ENCODE assay signal across 32 mouse cellular contexts in the genomic region with DNA sequence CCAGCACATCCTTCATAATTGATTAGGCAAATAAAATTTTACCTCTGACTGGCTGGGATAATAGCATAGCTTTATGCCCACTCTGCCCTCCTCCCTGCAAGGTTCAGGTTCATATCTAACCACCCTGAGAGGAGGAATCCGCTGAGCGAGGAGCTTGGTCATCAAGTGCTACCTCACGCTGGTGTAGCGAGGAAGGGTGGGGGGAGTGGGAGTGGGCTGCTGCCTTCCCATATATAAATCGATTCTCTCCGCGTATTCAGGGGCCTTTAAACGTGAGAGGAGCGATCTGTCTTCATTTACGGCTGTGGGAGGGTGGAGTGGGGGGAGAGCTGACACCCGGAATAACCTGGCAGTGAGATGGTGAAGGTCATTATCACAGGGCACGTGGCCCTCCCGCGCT. TPM values are rescaled to one million over a fixed set of nuclear protein-coding genes. Genes with fewer than 3 reads are reported as not detected.
DNase-seq lines count a peak whose midpoint lies in the region; ATAC-seq lines count a peak whose summit lies in the region.
"Had no signal": no experiment of that assay in that cellular context is flagged by ENCODE, and none has a peak within 500 bp of the region (broad histone marks: within the 10 kb centered on the region; RNA-seq: fewer than 3 reads in every experiment).

No protein-coding gene starts in this region.

- 56% methylated on average over 14 of the region's 14 CpGs for WGBS in hindbrain, embryonic 14.5 days
- 68% methylated on average over 14 of the region's 14 CpGs for WGBS in hindbrain, embryonic 11.5 days
- 72% methylated on average over 14 of the region's 14 CpGs for WGBS in embryonic facial prominence, embryonic 10.5 days
- whole genome bisulfite sequencing in embryonic facial prominence, embryonic 13.5 days, result 31% methylated on average over 14 of the region's 14 CpGs
- WGBS in forebrain, embryonic 16.5 days, result 83% methylated on average over 14 of the region's 14 CpGs

- no peaks in the 10 kb centered on the region for H3K4me1 ChIP-seq in hindbrain, embryonic 14.5 days (replicated peaks; ENCODE audit: control insufficient read depth, insufficient read depth, low read length)
- H3K4me1 ChIP-seq in hindbrain, embryonic 11.5 days (replicated peaks; ENCODE audit: control insufficient read depth, insufficient read depth, low read length), result no peaks in the 10 kb centered on the region
- no peaks in the 10 kb centered on the region for H3K4me1 ChIP-seq in megakaryocyte, embryonic 14.5 days
- H3K4me1 ChIP-seq in embryonic facial prominence, embryonic 10.5 days, result peaks cover 28% of the 10 kb centered on the region
- peaks cover 6% of the 10 kb centered on the region for H3K4me1 ChIP-seq in embryonic facial prominence, embryonic 13.5 days
- no peaks in the 10 kb centered on the region for H3K4me1 ChIP-seq in forebrain, embryonic 16.5 days (replicated peaks; ENCODE audit: control insufficient read depth, insufficient read depth, low read length)
- H3K4me1 ChIP-seq: forebrain, embryonic 12.5 days; forebrain, embryonic 15.5 days; intestine, embryonic 15.5 days had no signal

- H3K27ac ChIP-seq in hindbrain, embryonic 14.5 days, result no peak overlapping the region
- H3K27ac ChIP-seq in hindbrain, embryonic 11.5 days (ENCODE audit: low read depth, low read length), result no peak overlapping the region
- H3K27ac ChIP-seq in embryonic facial prominence, embryonic 10.5 days (replicated peaks), result no peak overlapping the region
- no peak overlapping the region for H3K27ac ChIP-seq in embryonic facial prominence, embryonic 13.5 days
- H3K27ac ChIP-seq in forebrain, embryonic 16.5 days (ENCODE audit: low read length), result no peak overlapping the region
- H3K27ac ChIP-seq: embryonic facial prominence, embryonic 12.5 days; forebrain, embryonic 12.5 days; forebrain, embryonic 15.5 days; heart, adult 2 months; heart, embryonic 10.5 days; heart, embryonic 13.5 days; intestine, embryonic 15.5 days had no signal

- no peak overlapping the region for H3K4me3 ChIP-seq in hindbrain, embryonic 14.5 days (replicated peaks; ENCODE audit: low read length)
- H3K4me3 ChIP-seq in hindbrain, embryonic 11.5 days (ENCODE audit: low read depth, low read length), result no peak overlapping the region
- H3K4me3 ChIP-seq in megakaryocyte, embryonic 14.5 days (replicated peaks), result peak overlapping the region; percentile 24
- no peak overlapping the region for H3K4me3 ChIP-seq in embryonic facial prominence, embryonic 10.5 days
- no peak overlapping the region for H3K4me3 ChIP-seq in embryonic facial prominence, embryonic 13.5 days
- H3K4me3 ChIP-seq in forebrain, embryonic 16.5 days (replicated peaks; ENCODE audit: low read length), result no peak overlapping the region
- H3K4me3 ChIP-seq: embryonic facial prominence, embryonic 12.5 days; erythroblast, embryonic 14.5 days; forebrain, embryonic 12.5 days; forebrain, embryonic 15.5 days; heart, adult 2 months; heart, embryonic 10.5 days; heart, embryonic 13.5 days; intestine, embryonic 15.5 days had no signal

- DNase-seq in hindbrain, embryonic 14.5 days (ENCODE audit: low spot score), result no peak
- DNase-seq in hindbrain, embryonic 11.5 days (ENCODE audit: low spot score), result no peak
- DNase-seq in embryonic facial prominence, embryonic 10.5 days (ENCODE audit: low spot score), result peak; percentile 20
- DNase-seq in MN1 (ENCODE audit: low spot score), result no peak
- DNase-seq: adrenal gland, adult 2 months; adrenal gland, postnatal 14 days; B cell, adult 2 months; cerebellum, adult 11 months; cerebellum, adult 2 months; cerebellum, postnatal 10 days; cerebellum, postnatal 36 days; embryo, embryonic 11 days; gastrocnemius, postnatal 10 days; gastrocnemius, postnatal 36 days; heart, adult 2 months; heart, postnatal 14 days; heart, postnatal 4 days; kidney, adult 11 months had no signal

- H3K36me3 ChIP-seq in hindbrain, embryonic 14.5 days (replicated peaks; ENCODE audit: control insufficient read depth, insufficient read depth), result no peaks in the 10 kb centered on the region
- H3K36me3 ChIP-seq in hindbrain, embryonic 11.5 days (ENCODE audit: control insufficient read depth, insufficient read depth, low read length), result no peaks in the 10 kb centered on the region
- H3K36me3 ChIP-seq in megakaryocyte, embryonic 14.5 days (replicated peaks; ENCODE audit: low read length), result no peaks in the 10 kb centered on the region
- no peaks in the 10 kb centered on the region for H3K36me3 ChIP-seq in embryonic facial prominence, embryonic 10.5 days (replicated peaks)
- H3K36me3 ChIP-seq in embryonic facial prominence, embryonic 13.5 days, result no peaks in the 10 kb centered on the region
- no peaks in the 10 kb centered on the region for H3K36me3 ChIP-seq in forebrain, embryonic 16.5 days (ENCODE audit: control insufficient read depth, insufficient read depth)
- H3K36me3 ChIP-seq: embryonic facial prominence, embryonic 12.5 days; forebrain, embryonic 12.5 days; forebrain, embryonic 15.5 days; G1E; heart, embryonic 10.5 days; heart, embryonic 13.5 days; intestine, embryonic 15.5 days had no signal

- H3K9me3 ChIP-seq in hindbrain, embryonic 14.5 days (ENCODE audit: control insufficient read depth, low read length), result no peaks in the 10 kb centered on the region
- H3K9me3 ChIP-seq in hindbrain, embryonic 11.5 days (ENCODE audit: control insufficient read depth, low read length), result no peaks in the 10 kb centered on the region
- H3K9me3 ChIP-seq in megakaryocyte, embryonic 14.5 days, result peaks cover 88% of the 10 kb centered on the region
- H3K9me3 ChIP-seq in embryonic facial prominence, embryonic 10.5 days, result no peaks in the 10 kb centered on the region
- no peaks in the 10 kb centered on the region for H3K9me3 ChIP-seq in embryonic facial prominence, embryonic 13.5 days
- no peaks in the 10 kb centered on the region for H3K9me3 ChIP-seq in forebrain, embryonic 16.5 days (ENCODE audit: control insufficient read depth, low read length)
- H3K9me3 ChIP-seq: embryonic facial prominence, embryonic 12.5 days; forebrain, embryonic 12.5 days; forebrain, embryonic 15.5 days; heart, embryonic 10.5 days; heart, embryonic 13.5 days; intestine, embryonic 15.5 days had no signal

- no peak overlapping the region for H3K9ac ChIP-seq in hindbrain, embryonic 14.5 days
- H3K9ac ChIP-seq in hindbrain, embryonic 11.5 days (ENCODE audit: low read depth, low read length), result no peak overlapping the region
- no peak overlapping the region for H3K9ac ChIP-seq in embryonic facial prominence, embryonic 13.5 days
- no peak overlapping the region for H3K9ac ChIP-seq in forebrain, embryonic 16.5 days (replicated peaks; ENCODE audit: low read depth, low read length)
- H3K9ac ChIP-seq: embryonic facial prominence, embryonic 12.5 days; forebrain, embryonic 12.5 days; forebrain, embryonic 15.5 days; heart, embryonic 13.5 days; intestine, embryonic 15.5 days had no signal

- H3K27me3 ChIP-seq in hindbrain, embryonic 14.5 days (ENCODE audit: control insufficient read depth, insufficient read depth, low read length), result no peaks in the 10 kb centered on the region
- no peaks in the 10 kb centered on the region for H3K27me3 ChIP-seq in hindbrain, embryonic 11.5 days (ENCODE audit: control insufficient read depth, insufficient read depth, low read length)
- no peaks in the 10 kb centered on the region for H3K27me3 ChIP-seq in megakaryocyte, embryonic 14.5 days (replicated peaks)
- no peaks in the 10 kb centered on the region; the same call in 1 of the 2 replicates for H3K27me3 ChIP-seq in embryonic facial prominence, embryonic 10.5 days (replicated peaks; ENCODE audit: low read depth, poor library complexity, severe bottlenecking)
- H3K27me3 ChIP-seq in embryonic facial prominence, embryonic 13.5 days, result 0 out of 2 replicates have a peak, but pooled peaks cover 7% of the 10 kb centered on the region
- no peaks in the 10 kb centered on the region for H3K27me3 ChIP-seq in forebrain, embryonic 16.5 days (replicated peaks; ENCODE audit: control insufficient read depth, insufficient read depth, low read length)
- H3K27me3 ChIP-seq: CH12.LX; embryonic facial prominence, embryonic 12.5 days; forebrain, embryonic 12.5 days; forebrain, embryonic 15.5 days had no signal

- no peak overlapping the region for H3K4me2 ChIP-seq in hindbrain, embryonic 14.5 days (replicated peaks)
- no peak overlapping the region for H3K4me2 ChIP-seq in hindbrain, embryonic 11.5 days (replicated peaks; ENCODE audit: low read depth, low read length)
- peak overlapping the region; percentile 24 for H3K4me2 ChIP-seq in embryonic facial prominence, embryonic 13.5 days
- no peak overlapping the region for H3K4me2 ChIP-seq in forebrain, embryonic 16.5 days (ENCODE audit: low read length)
- H3K4me2 ChIP-seq: embryonic facial prominence, embryonic 12.5 days; forebrain, embryonic 12.5 days; forebrain, embryonic 15.5 days; heart, embryonic 13.5 days; intestine, embryonic 15.5 days had no signal

- 0 out of 2 replicates have a peak, but pooled peaks have one; percentile 11 for ATAC-seq in hindbrain, embryonic 14.5 days (ENCODE audit: low FRiP score)
- ATAC-seq in hindbrain, embryonic 11.5 days (ENCODE audit: low FRiP score), result no peak
- ATAC-seq in megakaryocyte, adult 5-6 weeks (ENCODE audit: poor library complexity, severe bottlenecking), result no peak
- no peak for ATAC-seq in embryonic facial prominence, embryonic 13.5 days (ENCODE audit: insufficient number of reproducible peaks, insufficient read depth, low FRiP score, low TSS enrichment, low read depth)
- no peak for ATAC-seq in forebrain, embryonic 16.5 days
- ATAC-seq: forebrain, embryonic 15.5 days; intestine, embryonic 15.5 days had no signal

RNA-seq across cellular contexts. Expression of a gene that starts 47.9 kb away (rescaled TPM):
- polyA plus RNA-seq in hindbrain, embryonic 14.5 days (2014; fragmentation: Nextera tagmentation; extraction: Ambion mirVana), result 16.3 and 18.5 TPM in 2 replicates
- 2.9 and 3.7 TPM in 2 replicates for polyA plus RNA-seq in hindbrain, embryonic 11.5 days (2014; fragmentation: Nextera tagmentation; extraction: Ambion mirVana)
- 0.34 TPM in 1 of 2 replicates, not detected in the other for polyA plus RNA-seq in megakaryocyte, embryonic 14.5 days (2012; ENCODE audit: insufficient read depth, low replicate concordance)
- not detected in 2 replicates for total RNA-seq in megakaryocyte, adult 5-6 weeks (2015)
- not detected in 2 replicates for total RNA-seq in megakaryocyte, adult 5-6 weeks (2017)
- 1.3 and 1.7 TPM in 2 replicates for polyA plus RNA-seq in embryonic facial prominence, embryonic 10.5 days (2016; fragmentation: Nextera tagmentation; extraction: Ambion mirVana)
- polyA plus RNA-seq in embryonic facial prominence, embryonic 13.5 days (2015; fragmentation: Nextera tagmentation; extraction: Ambion mirVana), result 0.48 TPM in 2 replicates
- polyA plus RNA-seq in forebrain, embryonic 16.5 days (2015; fragmentation: Nextera tagmentation; extraction: Ambion mirVana), result 3.2 and 4.5 TPM in 2 replicates
- total RNA-seq: CH12.LX; granulocyte monocyte progenitor cell, adult 5-6 weeks had no signal
- polyA plus RNA-seq: erythroblast, embryonic 14.5 days; G1E; heart, adult 2 months had no signal
